Mouse (Mus musculus): Measurements from ENCODE around the gene Robo2.
"Not testable (repeated sequence)": the region's sequence is repeated elsewhere in the genome, so short reads cannot be mapped to it uniquely, and the experiment has no call there.

Robo2 gene

DNA sequence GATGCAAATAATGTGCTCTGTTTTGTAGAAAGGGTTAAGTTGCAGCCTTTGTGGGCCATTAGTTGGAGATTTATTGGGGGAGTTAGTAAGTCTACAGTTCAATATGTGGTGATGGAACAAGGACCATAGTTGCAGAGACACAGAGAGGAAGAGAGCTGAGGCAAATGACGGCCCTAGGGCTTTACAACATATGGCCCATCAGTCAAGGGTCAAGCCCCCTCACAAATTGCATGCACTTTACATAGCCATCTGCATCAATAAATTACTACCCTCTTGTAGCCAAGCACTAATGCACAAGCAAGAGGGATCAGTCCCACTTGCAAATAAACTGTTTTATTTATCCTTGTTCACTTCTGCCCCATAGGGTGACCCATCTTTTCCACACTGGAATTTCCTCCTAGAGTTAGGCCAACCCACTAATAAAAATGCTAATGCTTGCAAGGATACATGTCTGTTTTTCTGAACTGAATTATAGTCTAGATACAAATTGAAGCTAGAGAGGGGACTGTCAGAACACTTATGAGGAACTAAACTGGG is 194.7 kb downstream of the Robo2 start:
- no peak for DNase-seq (ENCODE audit: low read depth, low spot score)

DNA sequence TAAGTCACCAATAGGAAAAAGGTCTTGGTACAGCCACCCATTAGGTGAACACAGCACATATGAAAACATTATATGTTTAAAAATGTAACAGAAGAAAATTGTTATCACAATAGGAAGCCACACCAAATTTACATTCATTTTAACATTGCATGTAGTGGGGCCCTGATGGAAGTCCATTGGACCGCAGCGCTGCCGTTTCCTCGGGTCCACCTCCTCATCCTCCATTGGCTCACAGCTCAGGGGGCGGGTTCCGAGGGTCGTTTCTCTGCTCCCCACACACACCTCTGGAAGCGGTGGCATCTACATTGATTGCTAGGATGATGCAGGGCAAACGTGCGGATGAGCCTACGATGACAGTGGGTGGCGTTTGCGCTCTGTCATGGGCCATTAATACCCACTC is 195.8 kb downstream of the Robo2 start:
- DNase-seq (ENCODE audit: low read depth, low spot score), result no peak

DNA sequence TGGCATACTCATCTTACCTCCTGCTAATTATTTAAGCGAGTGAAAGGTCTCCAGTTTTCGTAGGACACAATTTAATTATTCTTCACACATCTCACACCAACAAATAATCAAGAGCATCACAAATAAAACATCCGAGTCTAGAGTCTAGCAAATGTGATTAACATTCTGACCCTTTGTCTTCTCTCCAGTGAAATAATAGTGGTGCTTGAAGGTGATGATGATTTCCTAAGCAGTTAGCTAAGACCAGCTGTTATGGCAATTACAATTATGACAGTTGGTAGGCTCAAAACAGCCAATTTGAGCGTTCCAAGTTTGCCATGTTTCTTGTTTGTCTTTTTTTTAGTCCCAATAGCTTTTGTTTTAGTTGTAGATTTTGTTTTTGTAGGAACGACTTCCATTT is 210.9 kb downstream of the Robo2 start:
- no peak for DNase-seq (ENCODE audit: low read depth, low spot score)

DNA sequence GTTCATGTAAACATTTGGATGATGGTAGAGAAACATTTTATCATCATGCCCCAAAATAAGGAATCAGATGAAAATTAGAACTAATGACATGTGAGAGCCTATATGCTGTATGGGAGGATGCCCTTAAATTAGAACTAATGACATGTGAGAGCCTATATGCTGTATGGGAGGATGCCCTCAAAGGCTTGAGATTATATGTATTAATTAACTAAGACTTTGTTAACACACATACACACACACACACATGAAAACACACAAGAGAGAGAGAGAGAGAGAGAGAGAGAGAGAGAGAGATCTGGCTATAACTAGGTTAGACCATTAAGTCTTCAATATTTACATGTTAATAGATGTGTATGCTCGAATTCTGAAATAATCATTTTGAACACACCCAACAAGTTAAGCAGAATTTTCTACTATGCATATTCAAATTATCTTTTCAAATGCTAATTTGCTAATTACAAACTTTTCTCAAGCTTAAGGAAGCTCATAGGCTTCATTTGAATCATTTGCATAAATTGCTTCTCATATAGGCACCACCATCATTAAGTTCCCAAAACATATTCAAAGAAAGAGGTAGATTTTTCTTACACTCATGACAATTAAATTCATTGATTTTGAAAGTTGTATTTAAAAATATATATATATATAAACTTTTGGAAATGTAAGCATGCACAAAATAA is 211.5 kb downstream of the Robo2 start:
- no peak for DNase-seq (ENCODE audit: low read depth, low spot score)

DNA sequence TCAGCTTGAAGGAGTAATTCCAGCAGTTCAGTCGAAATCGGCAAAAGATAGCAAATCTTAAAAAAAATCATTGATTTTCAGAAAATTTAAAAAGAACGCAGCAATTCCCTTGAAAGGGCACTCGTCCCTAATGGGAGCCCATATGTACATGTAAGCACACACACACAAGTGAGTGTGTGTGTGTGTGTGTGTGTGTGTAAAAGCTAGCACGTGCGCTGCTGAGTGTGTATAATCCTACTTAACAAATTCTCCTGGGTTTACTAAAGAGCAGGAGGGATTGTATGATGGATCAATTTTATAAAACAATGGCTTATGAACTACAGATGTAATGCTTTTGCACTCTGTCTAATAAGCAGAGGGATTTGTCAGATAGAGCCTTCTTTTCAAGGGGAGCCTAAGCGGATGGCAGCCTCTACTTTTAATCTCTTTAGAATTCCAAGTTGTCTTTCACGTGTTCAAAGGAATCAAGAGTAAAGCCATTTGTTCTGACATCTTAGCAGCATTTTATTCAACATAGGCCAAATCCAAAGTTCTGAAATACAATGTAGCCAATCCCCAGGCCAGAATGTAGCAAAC is 218.6 kb downstream of the Robo2 start:
- DNase-seq (ENCODE audit: low read depth, low spot score), result no peak

DNA sequence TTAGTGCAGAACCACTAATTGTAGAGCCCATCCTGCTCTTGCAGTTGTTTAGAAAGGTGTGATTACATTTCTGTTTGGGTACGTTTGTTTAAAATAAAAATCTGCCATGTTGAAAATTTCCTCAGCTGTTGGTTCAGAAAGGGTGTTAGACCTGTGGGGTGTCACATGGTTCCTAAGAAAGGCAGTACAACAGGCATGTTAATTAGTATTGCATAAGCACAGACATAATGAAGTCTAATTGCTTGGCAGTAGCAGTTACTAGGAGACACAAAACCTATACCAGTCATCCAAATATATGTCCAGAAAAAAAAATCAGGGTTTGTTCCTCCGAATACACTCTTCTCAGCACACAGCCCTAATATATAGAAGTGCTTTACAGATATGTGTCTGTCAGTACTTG is 220.0 kb downstream of the Robo2 start:
- no peak for DNase-seq (ENCODE audit: low read depth, low spot score)

DNA sequence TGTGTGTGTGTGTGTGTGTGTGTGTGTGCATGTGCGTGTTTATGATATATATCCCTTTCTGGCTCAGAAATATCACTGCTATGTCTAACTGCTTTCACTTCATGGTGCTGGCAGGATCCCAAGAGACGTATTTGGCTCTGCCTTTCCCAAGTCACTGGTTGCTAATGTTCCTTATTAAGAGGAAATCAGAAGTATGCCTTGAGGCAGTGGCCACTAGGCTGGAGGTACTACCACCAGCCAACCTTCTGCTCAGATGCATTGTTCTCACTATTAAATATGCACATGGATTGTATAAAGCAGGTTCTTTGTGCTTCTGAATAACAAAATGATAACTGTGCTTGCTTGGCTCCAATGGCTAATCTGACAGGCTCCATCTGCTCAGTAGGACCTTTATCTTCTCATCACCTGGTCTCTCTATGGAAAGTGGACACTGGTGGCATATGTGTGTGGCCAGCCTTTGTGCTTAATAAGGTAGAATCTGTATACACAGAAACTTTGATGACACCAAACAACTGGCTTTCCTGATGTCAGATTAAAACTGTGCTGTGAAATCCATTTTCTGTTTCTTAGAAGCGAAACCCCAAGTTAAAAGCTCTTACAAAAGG is 229.0 kb downstream of the Robo2 start:
- DNase-seq (ENCODE audit: low read depth, low spot score), result no peak

DNA sequence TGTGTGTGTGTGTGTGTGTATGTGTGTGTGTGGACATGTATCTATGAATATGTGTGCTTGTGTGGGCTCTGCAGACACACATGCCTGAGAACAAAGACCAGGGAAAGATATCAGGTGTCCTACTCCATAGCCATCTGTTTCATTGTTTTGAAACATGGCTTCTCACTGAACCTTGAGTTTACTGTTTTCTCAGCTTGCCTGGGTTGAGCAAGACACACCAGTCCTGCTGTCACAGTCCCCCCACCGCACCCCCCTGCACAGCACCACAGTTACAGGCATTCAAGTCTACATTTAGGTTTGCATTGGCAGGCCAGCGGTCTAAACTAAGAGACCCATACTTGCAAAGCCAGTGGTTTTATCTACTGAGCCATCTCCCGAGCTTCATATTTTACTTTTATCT is 239.0 kb downstream of the Robo2 start:
- DNase-seq (ENCODE audit: low read depth, low spot score), result no peak

DNA sequence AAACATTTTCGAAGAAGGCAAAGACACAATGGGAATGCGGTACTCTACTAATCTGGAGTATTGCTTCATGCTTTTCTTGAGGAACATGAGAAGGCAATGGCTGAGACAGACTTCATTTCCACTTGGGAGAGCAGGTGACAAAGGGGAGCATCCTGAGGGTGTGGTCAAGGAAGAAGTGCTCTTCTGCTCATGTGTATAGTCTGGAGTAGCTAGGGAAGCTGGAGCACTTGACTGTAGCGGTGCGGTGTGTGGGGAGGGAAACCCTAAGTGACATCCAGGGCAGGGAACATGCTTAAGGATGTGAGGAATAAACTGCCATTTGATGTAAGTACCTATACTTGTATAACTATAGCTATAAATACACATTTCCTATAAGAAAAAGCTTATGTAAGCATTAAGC is 242.0 kb downstream of the Robo2 start:
- DNase-seq (ENCODE audit: low read depth, low spot score), result no peak

DNA sequence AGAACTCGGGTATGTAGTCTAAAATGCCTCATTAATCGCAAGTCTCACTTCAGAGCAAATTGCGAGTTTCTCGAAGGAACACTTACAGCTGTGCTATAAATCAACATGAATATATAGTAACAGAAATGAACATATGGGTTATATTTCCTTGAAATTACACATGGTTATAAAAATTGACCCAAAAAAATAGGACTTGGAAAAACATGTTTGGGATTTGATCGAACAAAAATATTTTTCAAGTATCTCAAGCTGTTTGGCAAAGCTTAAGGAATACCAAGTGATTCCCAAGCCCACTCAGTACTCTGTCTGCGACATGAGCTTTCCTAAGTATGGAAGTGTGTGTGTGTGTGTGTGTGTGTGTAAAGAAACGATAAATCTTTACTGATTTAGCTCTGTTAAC is 242.5 kb downstream of the Robo2 start:
- no peak for DNase-seq (ENCODE audit: low read depth, low spot score)

DNA sequence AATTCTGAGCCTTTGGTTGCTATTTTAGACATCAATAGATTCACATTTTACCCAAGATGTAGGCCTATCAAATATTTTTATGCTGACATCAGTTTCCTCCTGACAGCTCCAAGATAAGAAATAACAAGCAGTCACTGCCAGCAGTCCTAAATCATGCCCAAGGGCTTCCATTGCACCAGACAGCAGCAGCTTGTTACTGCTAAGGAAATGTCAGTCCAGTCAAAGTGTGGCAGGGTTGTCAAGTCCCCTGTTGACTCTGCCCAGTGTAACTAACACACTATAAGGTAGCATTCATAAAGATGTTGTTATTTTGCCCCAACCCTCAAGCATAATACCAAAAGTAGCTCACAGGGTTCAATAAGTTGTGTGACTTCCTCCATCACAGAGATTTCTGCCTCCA is 243.8 kb downstream of the Robo2 start:
- DNase-seq (ENCODE audit: low read depth, low spot score), result no peak

DNA sequence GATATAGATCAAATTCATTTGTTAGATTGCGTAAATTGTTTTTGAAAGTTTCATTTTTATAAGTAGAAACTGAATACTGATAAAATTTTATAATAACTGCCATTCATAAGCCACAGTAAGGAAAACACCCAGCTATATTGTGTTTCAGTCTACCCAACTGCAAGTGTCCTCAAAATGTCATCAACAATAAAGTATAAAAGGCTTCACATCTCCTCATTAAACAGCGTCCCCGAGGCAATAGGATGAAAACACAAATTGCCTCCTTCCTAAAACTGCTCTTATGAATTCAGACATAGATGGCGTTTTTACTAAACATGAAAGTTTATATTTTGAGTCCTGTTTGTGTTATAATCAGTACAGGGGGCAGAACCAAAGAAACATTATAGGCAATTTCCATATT is 249.6 kb downstream of the Robo2 start:
- no peak for DNase-seq (ENCODE audit: low read depth, low spot score)

DNA sequence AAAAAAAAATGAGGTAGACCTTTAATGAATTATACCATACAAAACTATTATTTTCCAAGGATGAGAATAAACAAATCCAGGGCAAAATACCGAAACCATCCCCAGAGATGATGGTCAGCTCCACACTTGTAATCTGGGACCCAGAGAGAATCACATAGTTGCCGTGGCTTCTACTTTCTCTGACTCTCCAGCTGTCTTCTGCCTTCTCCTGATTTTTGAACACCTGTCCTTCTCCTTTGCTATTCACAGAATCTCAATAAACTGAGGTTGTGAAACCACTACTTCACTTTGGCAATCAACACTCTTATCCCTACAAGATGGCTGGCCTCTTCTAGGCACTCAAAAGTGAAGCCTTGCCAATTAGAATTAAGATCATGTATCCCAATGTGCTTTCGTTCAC is 252.4 kb downstream of the Robo2 start:
- no peak for DNase-seq (ENCODE audit: low read depth, low spot score)

DNA sequence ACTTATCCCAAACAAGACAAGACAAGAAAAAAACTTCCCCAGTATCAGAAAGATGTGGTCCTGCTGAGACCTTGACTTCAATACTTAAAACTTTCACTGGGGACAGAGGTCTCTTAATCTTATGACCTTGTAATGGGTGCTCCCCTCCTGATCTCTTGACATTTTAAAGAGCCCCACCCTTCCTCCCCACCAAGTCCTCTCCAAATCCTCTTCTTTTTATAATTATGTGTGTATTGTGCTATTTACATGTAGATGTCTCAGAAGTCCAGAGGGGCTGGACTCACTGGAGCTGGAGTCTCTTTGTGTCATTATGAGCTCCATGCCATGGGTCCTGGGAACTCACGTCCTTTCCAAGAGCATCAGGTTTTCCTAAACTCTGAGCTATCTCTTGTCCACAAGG is 275.4 kb downstream of the Robo2 start:
- DNase-seq (ENCODE audit: low read depth, low spot score), result no peak

DNA sequence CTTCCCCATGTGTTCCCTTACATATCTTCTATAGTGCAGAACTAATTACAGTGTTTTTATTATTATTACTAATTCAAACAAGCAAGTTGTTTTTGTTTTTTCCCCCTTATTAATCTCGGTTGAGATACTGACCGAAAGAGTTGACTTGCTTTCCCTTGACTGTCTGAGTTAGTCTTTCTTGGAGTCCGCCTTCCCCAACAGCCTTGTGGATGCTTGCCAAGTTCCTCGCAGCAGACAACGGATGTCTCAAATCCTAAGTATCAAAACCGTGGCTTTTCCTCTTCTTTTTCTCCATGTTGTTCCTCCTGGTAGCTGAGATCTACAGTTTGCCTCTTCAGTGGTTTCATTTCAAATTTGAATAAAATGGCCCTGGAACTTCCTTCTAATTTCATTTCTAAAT is 278.8 kb downstream of the Robo2 start:
- no peak for DNase-seq (ENCODE audit: low read depth, low spot score)

DNA sequence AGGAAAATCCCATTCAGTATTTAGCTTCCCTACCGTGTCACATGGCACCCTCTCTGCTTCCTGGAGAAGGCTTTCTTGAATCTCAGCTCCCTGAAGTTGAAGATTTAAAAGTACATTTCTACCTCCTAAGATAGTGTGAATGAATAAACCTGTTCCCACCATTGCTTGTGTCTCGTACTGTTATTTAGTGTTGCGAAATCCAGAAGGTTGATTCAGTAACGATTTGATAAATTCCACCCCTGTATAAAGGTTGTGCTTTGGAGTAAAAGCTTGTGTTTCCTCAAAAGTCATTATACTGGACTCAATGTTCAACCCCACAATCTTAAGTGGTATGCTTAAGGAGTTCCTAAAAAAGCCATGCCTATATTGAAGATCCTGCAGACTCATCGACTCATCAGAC is 280.3 kb downstream of the Robo2 start:
- no peak for DNase-seq (ENCODE audit: low read depth, low spot score)

DNA sequence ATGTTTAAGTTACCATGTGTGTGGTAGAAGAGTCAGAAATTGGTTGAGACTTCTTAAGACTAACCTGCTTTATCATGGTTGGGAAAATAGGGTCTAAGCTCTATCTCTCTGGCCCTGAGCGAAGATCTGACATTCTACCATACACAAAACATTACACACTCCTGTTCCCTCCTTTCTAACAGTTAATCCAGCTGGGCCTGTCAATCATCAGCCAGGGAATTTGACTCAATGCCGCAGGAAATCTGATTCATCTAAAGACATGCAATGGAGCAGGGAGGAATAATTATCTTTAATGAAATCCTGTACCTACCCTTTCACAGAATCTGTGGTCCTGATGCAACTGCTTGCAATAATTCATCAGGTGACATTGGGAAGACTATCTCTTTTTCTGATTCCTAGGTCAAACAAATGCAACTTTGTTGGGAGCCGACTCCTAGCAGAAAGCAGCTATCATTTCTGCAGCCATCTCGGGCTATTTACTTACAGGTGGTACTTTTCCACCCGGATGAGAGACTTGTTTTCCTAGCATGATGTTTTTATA is 283.1 kb downstream of the Robo2 start:
- no peak for DNase-seq (ENCODE audit: low read depth, low spot score)

DNA sequence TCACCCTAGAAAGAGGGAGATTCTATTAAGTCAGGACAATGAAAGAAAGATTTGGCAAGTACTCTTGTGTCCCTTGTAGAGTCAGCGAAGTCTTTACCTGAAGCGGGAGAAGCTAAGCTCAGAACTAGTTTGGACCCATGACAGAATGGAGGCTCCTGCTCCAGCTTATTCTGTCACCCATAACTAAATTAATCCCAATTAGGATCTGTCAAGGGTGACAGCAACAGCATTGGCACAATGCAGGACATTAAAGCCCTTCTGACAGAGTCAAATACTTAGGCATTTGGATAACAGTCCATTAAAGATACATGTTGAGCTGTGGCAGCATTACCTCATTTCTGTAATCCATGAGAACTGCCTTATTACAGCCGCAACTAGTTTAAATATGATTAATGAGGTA is 298.5 kb downstream of the Robo2 start:
- no peak for DNase-seq (ENCODE audit: low read depth, low spot score)

DNA sequence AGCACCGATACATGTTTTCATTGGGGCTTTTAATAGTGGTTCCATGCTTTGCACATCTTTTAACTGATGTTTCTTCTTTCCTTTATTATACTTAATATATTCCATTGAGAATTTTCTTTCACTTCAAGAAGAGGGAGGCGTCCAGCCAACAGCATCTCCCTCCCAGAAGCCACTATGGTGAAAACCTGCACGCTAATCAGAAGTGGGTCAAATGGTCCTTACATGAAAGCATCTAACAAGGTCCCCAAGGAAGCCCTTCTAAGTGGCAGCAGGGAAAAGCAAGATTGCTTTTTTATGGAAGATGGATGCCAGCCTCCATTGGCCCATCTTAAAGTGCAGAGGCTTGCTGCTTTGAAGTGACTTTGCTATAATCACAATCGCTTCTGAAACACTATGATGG is 300.5 kb downstream of the Robo2 start:
- no peak for DNase-seq (ENCODE audit: low read depth, low spot score)

DNA sequence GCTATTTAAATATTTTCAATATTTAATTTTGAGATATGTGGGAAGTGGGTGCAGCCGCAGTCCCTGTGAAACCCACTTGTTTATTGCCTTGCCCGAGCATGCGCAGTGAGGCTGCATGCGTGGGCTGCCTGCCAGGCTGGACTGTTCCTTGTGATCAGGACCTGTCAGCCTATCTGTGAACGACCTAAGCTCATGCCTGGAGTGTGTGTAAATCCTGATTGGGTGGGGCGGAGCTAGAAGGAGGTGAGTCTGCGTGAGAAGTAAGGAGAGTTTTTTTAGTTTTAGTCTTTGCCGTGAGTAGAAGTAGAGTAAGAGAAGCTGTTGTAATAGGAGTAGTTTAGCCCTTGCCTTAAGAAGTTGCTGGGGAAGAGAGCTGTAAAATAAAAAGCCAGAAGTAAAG is 307.2 kb downstream of the Robo2 start:
- DNase-seq (ENCODE audit: low read depth, low spot score), result not testable (repeated sequence)

DNA sequence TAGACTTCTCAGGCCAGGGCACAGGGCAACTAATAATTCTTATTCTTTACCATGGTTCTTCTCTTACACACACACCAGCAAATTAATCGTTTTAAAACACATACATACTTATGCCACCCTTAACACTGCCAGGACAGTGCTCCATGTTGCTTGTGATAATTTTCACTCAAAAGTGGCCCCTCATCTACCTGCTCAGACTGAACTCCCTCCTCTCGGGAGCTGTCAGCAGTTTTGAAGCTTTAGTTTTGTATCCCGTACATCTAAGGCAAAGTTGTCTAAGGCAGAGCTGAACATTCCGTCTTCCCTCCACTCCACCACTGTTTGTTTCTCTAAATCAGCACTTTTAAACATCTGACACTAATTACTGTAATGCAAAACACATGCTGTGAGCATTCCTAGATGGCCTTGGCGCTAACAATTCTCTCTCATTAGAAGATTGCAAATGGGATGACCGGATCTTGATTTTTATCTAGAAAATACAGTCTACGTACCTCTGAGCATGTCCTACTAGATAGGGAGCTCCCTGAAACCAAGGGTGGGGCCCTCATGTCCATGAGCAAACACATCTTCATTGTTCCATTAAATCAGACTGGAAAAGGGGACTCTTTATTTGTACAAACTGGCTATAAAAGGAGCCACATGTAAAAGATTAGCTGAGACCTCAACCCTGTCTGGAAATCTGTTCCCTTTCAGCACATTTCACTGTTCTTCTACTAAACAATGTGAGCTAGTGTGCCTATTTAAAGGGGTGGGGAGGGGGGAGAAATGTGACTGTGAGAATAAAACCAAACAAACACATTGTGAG is 318.4 kb downstream of the Robo2 start:
- no peak for DNase-seq (ENCODE audit: low read depth, low spot score)

DNA sequence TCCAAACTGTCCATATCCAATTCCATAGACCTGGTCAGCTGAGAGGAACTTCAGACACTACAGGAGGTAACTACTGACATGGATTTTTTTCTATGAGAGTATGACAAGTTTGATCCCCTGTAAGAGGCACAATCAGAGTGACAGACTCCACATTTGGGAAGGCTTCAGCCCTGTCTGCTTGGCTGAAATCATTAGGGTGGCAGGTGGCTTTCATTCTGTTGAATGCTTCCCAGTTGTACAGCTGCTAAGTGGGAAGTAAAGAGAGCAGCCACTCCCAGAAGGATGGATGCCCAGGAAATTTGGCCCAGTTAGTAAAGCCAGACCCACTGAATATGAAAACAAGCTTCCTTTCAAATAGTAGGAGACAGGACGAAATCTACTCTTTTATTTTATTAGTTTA is 321.7 kb downstream of the Robo2 start:
- no peak for DNase-seq (ENCODE audit: low read depth, low spot score)
